Mouse (Mus musculus) embryonic facial prominence, embryonic 12.5 days (tissue): ENCODE measurements at regions not wholly inside any gene's neighbourhood (a gene's known extent, or its start where the extent isn't known, plus 50 kb on each side); places are given as distances from the start of the nearest gene placed in this dataset.
"Not testable (repeated sequence)": the region's sequence is repeated elsewhere in the genome, so short reads cannot be mapped to it uniquely, and the experiment has no call there.

Source experiments
- ATAC-seq: fragments of 200-750 bp; cut with Nextera tagmentation; 2 replicates; pipeline ENCODE4 v1.8.0; 2017; ENCODE audit not compliant: insufficient number of reproducible peaks, insufficient read depth, low FRiP score, low TSS enrichment
- H3K27ac ChIP-seq: fragments of 300-500 bp; sonication (generic); 2 replicates; pipeline ENCODE4 v1.5.1; 2016; ENCODE audit warnings: mild to moderate bottlenecking
- H3K27me3 ChIP-seq: fragments of 300-500 bp; sonication (generic); 2 replicates; pipeline ENCODE4 v1.6.1; 2016; ENCODE audit warnings: mild to moderate bottlenecking, moderate library complexity
- H3K36me3 ChIP-seq: fragments of 300-500 bp; sonication (generic); 2 replicates; pipeline ENCODE4 v1.6.1; 2016; ENCODE audit warnings: mild to moderate bottlenecking
- H3K4me1 ChIP-seq: fragments of 300-500 bp; sonication (generic); 2 replicates; pipeline ENCODE4 v1.6.1; 2016
- H3K4me2 ChIP-seq: fragments of 300-500 bp; sonication (generic); replicated peaks from 2 replicates; pipeline ENCODE4 v1.6.1; 2016; ENCODE audit warnings: mild to moderate bottlenecking, moderate library complexity
- H3K4me3 ChIP-seq: fragments of 300-500 bp; sonication (generic); 2 replicates; pipeline ENCODE4 v1.5.1; 2016; ENCODE audit warnings: mild to moderate bottlenecking
- H3K9ac ChIP-seq: fragments of 300-500 bp; sonication (generic); 2 replicates; pipeline ENCODE4 v1.6.1; 2016; ENCODE audit warnings: mild to moderate bottlenecking, moderate library complexity
- H3K9me3 ChIP-seq: fragments of 300-500 bp; sonication (generic); 2 replicates; pipeline ENCODE4 v1.6.1; 2016; ENCODE audit warnings: mild to moderate bottlenecking, moderate library complexity
- WGBS: fragments of 180-500 bp; shearing (Covaris S2); methylation state at CpG from one replicate; pipeline ENCODE4 v1.1.7; 2016; 5-methylcytosine and 5-hydroxymethylcytosine counted together

- Histone ChIP-seq H3K4me1 (no peaks in the 10 kb centered on the region), H3K4me2 (no peak overlapping the region), H3K27ac (no peak overlapping the region), H3K9me3 (no peaks in the 10 kb centered on the region), H3K4me3 (no peak overlapping the region), H3K27me3 (peaks cover 21% of the 10 kb centered on the region), H3K9ac (no peak overlapping the region), H3K36me3 (no peaks in the 10 kb centered on the region)
- no peak for ATAC-seq
- WGBS, result 17% methylated on average over 12 of the region's 12 CpGs
These were observed 54.0 kb upstream of the Pax1 start for GRCm38 (mm10) chr2:147307488-147308386.

GRCm38 (mm10) chr2:147306728-147307127 is 55.0 kb upstream of the Pax1 start:
- H3K4me2 ChIP-seq, result no peak overlapping the region
- no peaks in the 10 kb centered on the region for H3K4me1 ChIP-seq
- no peak overlapping the region for H3K27ac ChIP-seq
- H3K27me3 ChIP-seq, result peaks cover 21% of the 10 kb centered on the region
- no peak overlapping the region for H3K4me3 ChIP-seq
- no peak for ATAC-seq
- no peak overlapping the region for H3K9ac ChIP-seq
- no peaks in the 10 kb centered on the region for H3K36me3 ChIP-seq
- H3K9me3 ChIP-seq, result no peaks in the 10 kb centered on the region
- 72% methylated on average over 6 of the region's 6 CpGs for WGBS

- H3K27me3 ChIP-seq, result peaks cover 21% of the 10 kb centered on the region
- 25% methylated on average over 5 of the region's 5 CpGs for WGBS
- no peaks in the 10 kb centered on the region for H3K9me3 ChIP-seq
- H3K36me3 ChIP-seq, result no peaks in the 10 kb centered on the region
- no peak overlapping the region for H3K4me2 ChIP-seq
- ATAC-seq, result no peak
- H3K4me3 ChIP-seq, result no peak overlapping the region
- H3K9ac ChIP-seq, result no peak overlapping the region
- no peak overlapping the region for H3K27ac ChIP-seq
- H3K4me1 ChIP-seq, result no peaks in the 10 kb centered on the region
These were observed 56.5 kb upstream of the Pax1 start for GRCm38 (mm10) chr2:147305262-147305661.

GRCm38 (mm10) chr2:147300503-147300902 is 61.2 kb upstream of the Pax1 start:
- 95% methylated on average over 1 of the region's 1 CpGs for WGBS
- no peaks in the 10 kb centered on the region for H3K9me3 ChIP-seq
- no peak for ATAC-seq
- H3K27ac ChIP-seq, result no peak overlapping the region
- H3K4me1 ChIP-seq, result 0 out of 2 replicates have a peak, but pooled peaks cover 3% of the 10 kb centered on the region
- no peak overlapping the region for H3K4me3 ChIP-seq
- peaks cover 4% of the 10 kb centered on the region; the same call in 1 of the 2 replicates for H3K27me3 ChIP-seq
- H3K36me3 ChIP-seq, result no peaks in the 10 kb centered on the region
- no peak overlapping the region for H3K4me2 ChIP-seq
- H3K9ac ChIP-seq, result no peak overlapping the region

- H3K4me2 ChIP-seq, result no peak overlapping the region
- H3K9ac ChIP-seq, result no peak overlapping the region
- 0 out of 2 replicates have a peak, but pooled peaks cover 3% of the 10 kb centered on the region for H3K4me1 ChIP-seq
- no peaks in the 10 kb centered on the region for H3K27me3 ChIP-seq
- no peaks in the 10 kb centered on the region for H3K36me3 ChIP-seq
- H3K9me3 ChIP-seq, result no peaks in the 10 kb centered on the region
- H3K27ac ChIP-seq, result no peak overlapping the region
- 73% methylated on average over 3 of the region's 3 CpGs for WGBS
- no peak overlapping the region for H3K4me3 ChIP-seq
- ATAC-seq, result no peak
These were observed 62.4 kb upstream of the Pax1 start for GRCm38 (mm10) chr2:147299359-147299758.

GRCm38 (mm10) chr2:147298499-147298896 is 63.2 kb upstream of the Pax1 start:
- H3K36me3 ChIP-seq, result no peaks in the 10 kb centered on the region
- no peak overlapping the region for H3K9ac ChIP-seq
- no peaks in the 10 kb centered on the region for H3K27me3 ChIP-seq
- H3K4me3 ChIP-seq, result no peak overlapping the region
- 0 out of 2 replicates have a peak, but pooled peaks cover 3% of the 10 kb centered on the region for H3K4me1 ChIP-seq
- no peak overlapping the region for H3K4me2 ChIP-seq
- H3K9me3 ChIP-seq, result no peaks in the 10 kb centered on the region
- ATAC-seq, result no peak
- H3K27ac ChIP-seq, result no peak overlapping the region
- 50% methylated on average over 7 of the region's 7 CpGs for WGBS

- H3K4me3 ChIP-seq, result no peak overlapping the region
- H3K27ac ChIP-seq, result 0 out of 2 replicates have a peak overlapping the region, but pooled peaks have one; percentile 30
- 0 out of 2 replicates have a peak, but pooled peaks have one; percentile 52 for ATAC-seq
- H3K36me3 ChIP-seq, result no peaks in the 10 kb centered on the region
- H3K9ac ChIP-seq, result no peak overlapping the region
- 0 out of 2 replicates have a peak, but pooled peaks cover 3% of the 10 kb centered on the region for H3K4me1 ChIP-seq
- H3K4me2 ChIP-seq, result no peak overlapping the region
- WGBS, result 80% methylated on average over 11 of the region's 11 CpGs
- H3K9me3 ChIP-seq, result no peaks in the 10 kb centered on the region
- H3K27me3 ChIP-seq, result no peaks in the 10 kb centered on the region
These were observed 63.7 kb upstream of the Pax1 start for GRCm38 (mm10) chr2:147297876-147298498.

- not testable (repeated sequence) for H3K27me3 ChIP-seq, H3K4me3 ChIP-seq, ATAC-seq, H3K27ac ChIP-seq, H3K9me3 ChIP-seq, H3K4me1 ChIP-seq, H3K36me3 ChIP-seq, H3K4me2 ChIP-seq, H3K9ac ChIP-seq
- 82% methylated on average over 2 of the region's 2 CpGs for WGBS
These were observed 66.8 kb upstream of the Pax1 start for GRCm38 (mm10) chr2:147294926-147295325.

GRCm38 (mm10) chr2:147293294-147293688 is 68.4 kb upstream of the Pax1 start:
- Histone ChIP-seq H3K4me3 (no peak overlapping the region), H3K4me2 (no peak overlapping the region), H3K9ac (no peak overlapping the region), H3K36me3 (no peaks in the 10 kb centered on the region), H3K27ac (no peak overlapping the region), H3K4me1 (no peaks in the 10 kb centered on the region), H3K27me3 (no peaks in the 10 kb centered on the region), H3K9me3 (no peaks in the 10 kb centered on the region)
- 43% methylated on average over 3 of the region's 3 CpGs for WGBS
- ATAC-seq, result no peak

GRCm38 (mm10) chr2:147292387-147293293 is 69.1 kb upstream of the Pax1 start:
- no peak for ATAC-seq
- no peak overlapping the region for H3K9ac ChIP-seq
- H3K27ac ChIP-seq, result no peak overlapping the region
- no peak overlapping the region for H3K4me2 ChIP-seq
- WGBS, result 52% methylated on average over 11 of the region's 11 CpGs
- no peak overlapping the region for H3K4me3 ChIP-seq
- H3K27me3 ChIP-seq, result no peaks in the 10 kb centered on the region
- H3K9me3 ChIP-seq, result no peaks in the 10 kb centered on the region
- H3K36me3 ChIP-seq, result no peaks in the 10 kb centered on the region
- no peaks in the 10 kb centered on the region for H3K4me1 ChIP-seq

- no peak overlapping the region for H3K9ac ChIP-seq
- no peaks in the 10 kb centered on the region for H3K36me3 ChIP-seq
- H3K27ac ChIP-seq, result no peak overlapping the region
- WGBS, result 72% methylated on average over 3 of the region's 3 CpGs
- no peak overlapping the region for H3K4me2 ChIP-seq
- peak; percentile 10; the same call in 1 of the 2 replicates for ATAC-seq
- H3K27me3 ChIP-seq, result no peaks in the 10 kb centered on the region; the same call in 1 of the 2 replicates
- no peak overlapping the region for H3K4me3 ChIP-seq
- H3K9me3 ChIP-seq, result no peaks in the 10 kb centered on the region
- H3K4me1 ChIP-seq, result no peaks in the 10 kb centered on the region
These were observed 78.3 kb upstream of the Pax1 start for GRCm38 (mm10) chr2:147283390-147283789.
